Mouse (Mus musculus): Measurements from ENCODE around the gene Nacc2.

Gene Nacc2

GRCm38 (mm10) chr2:26091771-26092393 is 31.1 kb downstream of the Nacc2 start:
- peak in 1 of 2 experiments; percentile 59 for DNase-seq

DNA sequence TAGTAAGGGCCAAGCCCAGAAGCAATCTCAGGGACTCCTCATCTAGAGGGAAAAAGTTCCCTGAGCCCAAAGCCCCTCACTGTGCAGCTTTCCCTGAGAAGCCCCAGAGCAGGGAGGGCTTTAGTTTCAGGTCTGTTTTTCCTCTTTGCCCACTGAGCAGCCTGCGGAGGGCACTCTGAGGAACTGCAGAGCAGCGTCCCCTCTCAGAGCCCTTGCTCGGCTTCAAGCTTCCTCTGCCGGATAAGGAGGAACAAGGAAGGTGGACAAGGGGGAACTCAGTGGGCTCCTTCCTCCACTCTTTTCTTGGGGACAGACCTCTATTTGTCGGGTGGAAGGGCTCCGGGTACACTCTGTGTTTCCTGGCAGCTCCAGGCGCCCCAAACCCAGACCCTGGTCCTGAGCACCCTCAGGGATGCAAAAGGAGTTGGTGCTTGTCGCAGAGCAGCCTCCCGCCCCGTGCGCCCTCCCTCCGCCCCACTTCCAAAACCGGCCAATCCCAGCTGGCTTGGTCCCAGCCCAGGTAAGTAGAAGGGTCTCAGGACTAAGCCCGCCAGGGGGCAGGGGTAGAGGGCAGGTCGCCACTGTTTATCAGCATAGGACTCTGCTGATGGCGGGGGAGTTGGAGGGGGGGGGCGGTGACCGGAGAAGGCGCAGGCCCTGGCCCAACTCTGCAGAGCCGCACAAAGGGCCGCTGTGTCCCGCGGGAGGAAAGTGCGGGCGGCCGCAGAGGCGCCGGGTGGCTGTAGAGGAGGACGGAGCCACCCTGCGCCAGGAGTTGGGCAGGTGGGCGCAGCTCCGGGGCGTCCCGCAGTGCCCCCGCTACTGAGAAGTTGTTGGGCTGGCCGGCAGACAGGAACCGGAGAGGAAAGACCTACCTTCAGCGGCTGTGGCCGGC is 31.9 kb downstream of the Nacc2 start:
- DNase-seq, result peak; percentile 52 to 54

DNA sequence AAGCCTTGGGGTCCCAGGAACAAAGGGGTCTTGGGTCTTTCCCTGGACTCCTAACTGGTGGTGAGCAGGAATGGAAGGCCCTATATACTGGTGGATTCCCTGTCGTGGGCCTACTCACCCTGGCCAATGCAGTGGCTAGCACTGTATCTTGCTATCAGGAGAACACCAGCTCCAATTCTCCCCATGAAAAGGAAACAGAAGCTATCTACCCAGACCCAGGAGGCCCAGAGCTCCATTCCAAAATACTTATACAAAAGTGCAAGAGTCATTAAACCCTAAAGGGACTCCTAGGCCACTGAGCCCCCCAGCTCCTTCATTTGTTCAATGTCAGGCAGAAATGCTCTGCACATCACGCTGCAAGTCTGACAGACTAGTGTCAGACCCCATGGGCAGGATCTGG is 34.0 kb downstream of the Nacc2 start:
- DNase-seq, result no peak

GRCm38 (mm10) chr2:26086926-26087600 is 36.0 kb downstream of the Nacc2 start:
- DNase-seq, result no peak

GRCm38 (mm10) chr2:26086505-26086904 is 36.5 kb downstream of the Nacc2 start:
- DNase-seq, result no peak

- no peak for DNase-seq
Measured at GRCm38 (mm10) chr2:26082883-26083282, 40.1 kb downstream of the Nacc2 start.

- DNase-seq, result no peak
Measured at GRCm38 (mm10) chr2:26080830-26081229, 42.2 kb downstream of the Nacc2 start.

DNA sequence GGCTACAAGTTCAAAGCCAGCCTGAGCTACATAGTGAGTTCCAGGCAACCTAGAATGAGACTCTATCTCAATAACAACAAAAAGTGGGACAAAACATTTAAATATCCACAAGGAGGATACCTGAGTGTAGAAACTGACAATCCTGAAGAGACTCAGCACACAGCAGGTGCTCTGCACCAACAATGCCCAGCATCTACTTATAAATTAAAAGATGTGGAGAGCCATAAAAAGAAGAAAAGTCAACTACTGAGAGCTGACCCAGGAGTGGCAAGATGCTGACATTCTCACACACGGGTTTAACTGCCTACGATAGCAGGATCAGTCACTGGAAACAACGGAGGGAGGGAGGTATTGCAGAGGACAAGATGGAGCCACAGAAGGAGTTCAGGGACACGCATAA is 43.6 kb downstream of the Nacc2 start:
- DNase-seq, result no peak

- DNase-seq, result no peak
Measured at GRCm38 (mm10) chr2:26077068-26077467, 46.0 kb downstream of the Nacc2 start.

DNA sequence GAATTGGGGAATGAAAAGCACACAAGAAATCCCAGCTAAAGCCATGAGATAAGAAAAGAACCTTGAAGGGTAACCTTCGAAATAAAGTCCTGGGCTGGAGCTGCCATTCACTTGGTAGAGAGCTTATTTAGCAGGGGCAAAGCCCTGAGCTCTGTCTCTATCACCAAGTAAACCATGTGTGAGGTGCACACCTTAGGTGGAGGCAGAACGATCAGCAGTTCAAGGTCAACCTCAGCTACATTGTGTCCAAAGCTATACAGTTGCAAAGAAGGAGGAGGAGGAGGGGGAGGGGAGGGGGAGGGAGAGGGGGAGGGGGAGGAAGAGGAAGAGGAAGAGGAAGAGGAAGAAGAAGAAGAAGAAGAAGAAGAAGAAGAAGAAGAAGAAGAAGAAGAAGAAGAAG is 46.9 kb downstream of the Nacc2 start:
- DNase-seq, result no peak

DNA sequence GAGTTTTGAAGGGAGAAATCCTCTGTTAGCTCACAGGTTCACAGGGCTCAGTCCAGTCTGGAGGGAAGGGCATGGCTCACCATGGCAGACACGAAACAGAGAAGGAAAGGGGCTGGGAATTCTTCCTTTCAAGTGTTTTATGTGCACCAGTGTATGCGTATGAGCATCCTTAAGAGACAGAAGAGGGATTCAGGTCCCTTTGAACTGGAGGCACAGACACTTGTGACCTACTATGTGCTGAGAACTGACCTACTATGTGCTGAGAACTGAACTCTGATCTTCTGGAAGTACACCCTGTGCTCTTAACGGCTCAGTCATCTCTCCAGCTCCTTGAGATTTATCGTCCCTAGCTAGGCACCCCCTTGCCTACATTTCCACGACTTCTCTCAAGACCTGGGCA is 48.5 kb downstream of the Nacc2 start:
- no peak for DNase-seq

- no peak for DNase-seq
Measured at GRCm38 (mm10) chr2:26068592-26068991, 54.4 kb downstream of the Nacc2 start.

DNA sequence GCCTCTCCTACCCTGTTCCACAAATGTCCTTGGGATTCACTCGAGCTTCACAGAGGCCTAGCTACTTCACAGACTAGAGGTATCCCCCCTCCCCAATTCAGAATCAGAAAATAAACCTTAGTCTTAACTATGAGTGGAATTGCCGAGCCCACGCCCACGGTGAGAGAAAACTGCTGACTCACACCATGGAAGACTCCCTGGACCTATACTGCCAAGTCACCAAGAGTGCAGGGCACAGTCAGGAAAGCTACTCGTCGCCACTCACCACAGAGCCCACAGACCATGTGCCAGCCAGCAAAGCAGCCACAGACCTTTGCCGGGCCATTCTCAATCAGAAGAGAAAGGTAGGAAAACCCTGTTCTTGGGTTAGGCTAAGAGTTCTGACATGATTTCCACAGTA is 54.8 kb downstream of the Nacc2 start:
- no peak for DNase-seq

DNA sequence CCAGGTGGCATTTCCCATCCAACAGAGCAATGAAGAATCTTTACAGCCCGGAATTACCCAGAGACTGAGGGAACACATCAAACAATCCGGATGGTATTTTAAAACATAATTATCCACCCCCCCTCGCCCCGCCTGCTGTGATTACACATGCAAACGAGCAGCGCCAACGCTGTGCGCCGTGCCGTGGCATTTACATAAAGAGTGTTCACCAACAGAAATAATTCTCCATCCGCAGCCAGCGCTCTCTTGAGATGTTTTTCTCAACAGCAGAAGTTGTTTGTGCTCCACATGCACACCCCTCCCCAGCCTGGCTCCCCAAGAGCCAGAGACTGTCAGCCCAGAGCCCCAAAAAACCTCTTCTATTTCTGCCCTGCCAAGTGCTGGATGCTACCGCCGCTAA is 56.5 kb downstream of the Nacc2 start:
- DNase-seq, result no peak

- no peak for DNase-seq
Measured at GRCm38 (mm10) chr2:26062742-26063427, 60.1 kb downstream of the Nacc2 start.

DNA sequence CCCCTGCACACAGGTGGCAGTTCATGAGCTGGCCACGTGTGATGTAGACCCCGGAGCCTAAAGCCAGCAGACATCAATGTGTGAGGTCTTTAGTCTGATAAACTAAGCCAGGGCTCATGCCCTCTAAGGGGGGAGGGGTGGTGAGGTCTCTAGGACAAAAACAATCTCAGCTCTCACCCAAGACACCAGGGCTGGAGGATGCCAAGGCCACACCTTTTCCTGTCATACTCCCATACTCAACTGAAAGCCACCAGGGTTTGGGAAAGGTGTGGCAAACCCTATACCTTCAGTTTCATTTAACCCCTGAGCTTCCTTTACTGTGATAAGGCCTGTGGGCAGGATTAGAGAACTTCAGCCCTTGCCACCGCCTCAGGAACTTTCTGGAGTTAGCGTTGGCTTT is 60.8 kb downstream of the Nacc2 start:
- DNase-seq, result no peak

DNA sequence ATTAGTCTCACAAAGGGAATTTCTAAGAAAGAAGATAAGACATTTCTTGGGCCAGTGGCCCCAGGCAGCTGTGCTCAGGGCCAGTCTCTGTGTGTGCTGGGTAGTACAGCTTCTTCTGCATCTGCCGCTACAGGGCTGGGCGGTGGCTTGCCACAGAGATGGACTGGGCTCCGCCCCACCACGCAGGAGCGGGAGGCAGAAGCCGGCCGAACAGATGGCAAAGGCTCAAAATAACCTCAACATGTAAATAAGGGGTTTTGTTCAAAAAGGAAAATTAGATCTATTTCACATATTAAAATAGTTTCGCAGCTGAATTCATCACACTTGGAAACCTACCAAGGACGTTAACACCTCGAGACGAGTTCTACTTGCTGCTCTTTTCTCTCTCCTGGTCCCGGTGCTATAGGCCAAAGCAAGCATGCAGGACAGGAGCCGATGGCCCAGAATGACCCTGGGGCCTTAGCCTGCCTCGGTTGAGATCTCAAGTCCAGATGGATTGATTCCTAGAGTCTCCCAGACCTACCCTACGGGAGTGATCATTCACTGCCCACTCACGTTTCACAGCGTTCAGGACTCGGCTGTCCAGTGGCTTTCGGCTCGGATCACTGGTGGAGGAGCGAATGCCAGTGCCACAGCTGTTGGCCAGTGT is 61.9 kb downstream of the Nacc2 start:
- peak; percentile 54 to 56 for DNase-seq

DNA sequence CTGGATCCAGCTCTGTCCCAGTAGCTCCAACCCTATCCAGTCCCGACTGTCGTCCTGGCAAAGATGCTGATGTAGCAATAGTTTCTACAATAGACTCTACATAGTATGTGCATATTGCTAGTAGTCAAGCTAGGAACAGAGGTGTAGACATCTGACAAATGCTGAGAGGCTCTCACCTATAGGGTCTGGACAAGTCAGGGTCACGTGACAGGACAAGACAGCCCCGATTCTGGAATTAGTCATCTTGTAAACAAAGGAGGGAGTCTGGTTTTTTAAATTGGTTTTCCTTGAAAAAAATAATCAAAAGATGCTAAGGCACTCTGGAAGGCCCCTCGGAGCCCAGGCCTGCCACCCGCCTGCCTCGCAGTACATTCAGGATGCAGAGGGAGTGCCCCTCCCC is 66.0 kb downstream of the Nacc2 start:
- no peak for DNase-seq

GRCm38 (mm10) chr2:26056226-26056625 is 66.8 kb downstream of the Nacc2 start:
- DNase-seq, result no peak

DNA sequence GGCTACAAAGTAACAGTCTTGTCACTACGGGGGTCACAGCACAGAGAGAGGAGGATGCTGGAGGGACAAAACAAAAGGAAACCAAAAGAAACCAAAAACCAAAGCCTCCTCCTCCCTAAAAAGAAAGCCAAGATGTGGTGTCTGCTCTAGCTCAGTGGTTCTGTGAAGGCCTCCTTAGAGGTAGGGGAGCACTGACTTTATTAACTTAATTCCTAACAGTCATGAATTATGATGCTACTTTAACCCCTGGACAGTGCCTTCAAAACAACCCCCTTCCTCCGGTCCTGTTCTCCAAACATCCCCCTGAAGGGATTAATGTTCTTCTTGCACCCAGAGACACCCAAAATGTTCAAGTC is 67.3 kb downstream of the Nacc2 start:
- DNase-seq, result no peak

DNA sequence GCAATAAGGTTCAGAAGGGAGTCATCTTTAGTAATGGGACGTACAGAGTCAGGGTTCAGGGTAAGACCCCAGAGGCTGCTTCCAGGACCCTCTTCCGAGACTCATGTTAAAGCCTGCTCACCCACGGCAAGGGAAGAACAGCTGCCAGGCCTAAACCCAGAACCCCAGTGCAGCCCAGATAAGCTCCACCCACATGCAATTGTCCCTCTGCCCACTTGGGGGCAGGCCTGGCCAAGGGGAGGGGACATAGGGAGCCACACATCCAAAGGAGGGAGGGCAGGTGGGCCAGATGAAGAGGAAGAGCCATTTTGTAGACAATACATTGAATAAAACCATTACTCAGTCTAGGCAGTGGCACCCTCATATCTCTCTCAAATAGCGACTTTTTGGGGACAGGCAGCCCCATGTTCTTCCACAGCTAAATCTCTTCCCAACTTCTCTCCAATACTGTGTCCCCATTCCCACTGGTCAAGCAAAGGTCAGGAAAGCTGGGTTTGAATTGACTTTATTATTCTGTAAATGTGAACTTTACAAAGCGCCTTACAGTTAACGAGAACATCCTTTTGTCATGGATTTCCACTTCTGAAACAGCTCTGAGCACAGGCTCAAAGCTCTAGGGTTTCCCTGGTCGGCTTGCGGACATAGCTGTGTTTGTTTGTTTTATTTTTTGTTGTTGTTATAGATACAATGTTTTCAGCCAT is 67.8 kb downstream of the Nacc2 start:
- DNase-seq, result peak; percentile 66 to 75

GRCm38 (mm10) chr2:26052806-26053205 is 70.2 kb downstream of the Nacc2 start:
- DNase-seq, result no peak

All from cerebellum, postnatal 36 days (tissue).